Mouse (Mus musculus) cerebellum, adult 9-11 months (tissue): ENCODE results near the gene Itm2b.

ENCODE experiments used
- DNase-seq: peaks from one replicate; pipeline ENCODE4 v3.0.0; 2022

Itm2b gene

DNA sequence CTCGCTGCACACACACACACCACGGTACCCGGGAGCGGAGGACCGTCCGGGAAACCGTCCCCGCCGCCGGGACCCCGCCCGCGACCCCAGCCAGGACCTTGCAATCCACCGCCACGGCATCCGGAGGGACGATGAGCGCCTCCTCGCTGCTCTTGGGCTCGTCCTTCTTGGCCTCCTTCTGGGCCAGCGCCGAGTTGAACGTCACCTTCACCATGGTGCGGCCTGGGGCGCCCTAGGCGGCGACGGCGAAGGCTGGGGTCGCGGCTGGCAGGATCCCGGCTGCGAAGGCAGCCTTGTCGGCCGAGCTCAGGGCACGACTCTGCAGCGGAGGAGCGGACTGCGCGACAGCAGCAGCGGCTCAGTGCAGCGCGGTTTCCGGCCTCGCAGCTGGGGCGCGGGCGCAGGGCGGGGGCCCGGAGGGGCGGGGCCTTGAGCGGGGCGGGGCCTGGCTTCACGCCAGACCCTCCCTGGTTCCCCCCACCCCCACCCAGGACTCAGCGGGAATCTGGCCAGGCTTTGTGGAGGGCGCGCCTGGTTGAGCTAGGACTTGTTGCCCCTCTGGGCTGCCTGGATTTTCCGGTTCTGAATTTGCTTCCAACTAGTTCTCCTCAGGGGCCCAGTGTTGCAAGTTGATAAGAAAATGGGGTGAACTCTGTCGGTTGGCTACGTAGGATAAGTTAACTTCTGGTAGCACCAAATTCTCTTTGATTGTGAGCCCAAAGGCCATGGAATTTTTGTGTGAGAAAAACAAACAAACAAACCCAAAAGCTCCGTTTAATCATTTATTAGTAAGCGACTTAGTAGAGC, at the start of gene Itm2b:
Gene Itm2b, minus strand, starts transcription at position 377 of the 807 bp plus-strand sequence.
- peak; percentile 89 for DNase-seq

DNA sequence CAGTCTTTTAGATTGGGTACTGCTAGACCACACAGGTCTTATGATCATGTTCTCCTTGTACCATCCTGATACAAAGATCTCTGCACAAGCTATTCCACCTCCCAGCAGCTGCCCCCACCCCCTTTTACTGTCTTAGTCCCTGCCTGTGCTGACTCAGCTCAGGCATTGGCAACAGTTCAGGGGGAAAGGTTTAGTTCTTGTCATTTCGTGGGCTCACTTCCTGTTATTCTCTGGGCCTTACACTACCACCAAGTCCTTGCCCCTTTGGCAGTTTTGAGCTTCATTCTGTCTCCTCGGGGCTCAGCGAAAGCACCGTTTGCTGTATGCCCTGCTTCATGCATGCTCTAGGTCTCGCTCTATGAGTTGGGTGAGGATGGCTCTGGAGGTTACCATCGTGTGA, 48.4 kb upstream of the Itm2b start:
- DNase-seq, result no peak

DNA sequence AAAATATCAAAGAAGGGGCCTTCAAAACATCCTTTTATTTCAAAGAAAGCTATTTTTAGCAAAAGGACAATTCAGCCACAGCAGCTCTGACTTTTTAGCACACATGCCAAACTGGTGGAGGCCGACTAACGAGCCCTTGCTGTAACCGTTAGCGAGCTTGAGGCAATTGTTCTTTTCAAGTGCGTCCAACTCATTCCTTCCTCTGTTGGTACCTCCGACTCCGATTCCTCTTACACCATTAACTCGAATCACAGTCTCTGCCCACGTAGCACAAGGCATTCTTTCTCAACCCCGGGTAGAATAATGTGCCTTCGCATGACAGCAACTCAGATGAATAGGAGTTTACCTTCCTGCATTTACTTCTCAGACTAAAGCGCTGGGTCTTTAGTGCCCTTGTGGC, 45.5 kb upstream of the Itm2b start:
- DNase-seq, result no peak

DNA sequence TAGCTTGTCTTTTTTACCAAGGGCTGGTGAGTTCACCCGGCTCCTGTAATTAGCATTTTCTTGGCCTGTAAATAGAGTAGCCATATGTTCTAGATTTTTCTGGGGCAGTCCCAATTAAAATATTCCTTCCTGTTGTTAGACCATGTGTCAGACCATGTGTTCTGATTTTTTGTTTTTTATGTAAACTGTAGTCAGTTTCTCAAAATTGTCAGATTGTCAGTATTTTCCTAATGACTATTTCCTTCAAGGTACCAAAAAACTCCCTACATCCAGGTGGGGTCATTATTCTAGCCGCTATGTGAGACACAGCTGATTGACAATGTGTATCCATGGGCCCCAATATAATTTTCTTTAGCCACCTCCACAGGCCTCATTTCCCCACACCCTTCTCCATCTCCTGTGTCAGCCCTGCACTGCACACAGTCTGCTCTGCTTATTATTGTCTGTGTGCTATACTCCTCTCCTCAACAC, 40.5 kb upstream of the Itm2b start:
- DNase-seq, result peak; percentile 82

DNA sequence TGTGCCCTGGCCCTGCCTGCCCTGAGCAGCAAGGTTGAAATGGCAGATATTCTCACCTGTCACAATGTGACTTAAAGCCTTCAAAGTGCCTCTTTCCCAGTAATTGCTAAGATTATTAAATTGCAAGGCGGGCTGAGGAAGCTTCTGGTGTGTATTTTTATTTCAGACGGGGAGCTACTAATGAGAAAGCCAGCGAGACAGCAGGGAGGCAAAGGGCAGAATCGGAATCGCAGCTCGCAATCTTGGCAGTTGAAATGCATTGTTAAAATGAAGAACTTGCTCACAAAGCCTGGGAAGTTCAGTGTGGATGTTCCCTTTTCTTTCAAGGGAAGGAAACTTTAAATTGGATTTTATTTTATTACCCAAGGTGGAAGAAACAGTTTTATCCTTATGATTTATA, 39.9 kb upstream of the Itm2b start:
- DNase-seq, result peak; percentile 89

DNA sequence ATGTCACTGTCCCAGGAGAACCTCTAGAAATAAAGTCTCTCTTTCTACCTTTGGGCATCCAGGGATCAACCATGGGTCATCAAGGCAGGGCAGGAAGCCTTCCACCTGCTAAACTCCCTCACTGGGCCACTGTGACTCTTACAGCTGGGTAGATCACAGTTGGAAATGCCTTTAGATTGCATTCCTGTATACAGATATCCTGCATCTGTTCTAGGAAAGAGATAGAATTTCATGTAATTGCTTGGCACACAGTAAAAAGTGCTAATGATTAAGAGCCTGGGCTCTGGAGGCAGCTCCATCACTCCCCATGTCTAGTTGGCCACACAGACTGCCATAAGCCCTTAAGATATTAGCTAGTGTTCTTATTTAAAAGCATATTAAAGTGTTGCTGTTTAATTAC, 38.5 kb upstream of the Itm2b start:
- DNase-seq, result no peak

DNA sequence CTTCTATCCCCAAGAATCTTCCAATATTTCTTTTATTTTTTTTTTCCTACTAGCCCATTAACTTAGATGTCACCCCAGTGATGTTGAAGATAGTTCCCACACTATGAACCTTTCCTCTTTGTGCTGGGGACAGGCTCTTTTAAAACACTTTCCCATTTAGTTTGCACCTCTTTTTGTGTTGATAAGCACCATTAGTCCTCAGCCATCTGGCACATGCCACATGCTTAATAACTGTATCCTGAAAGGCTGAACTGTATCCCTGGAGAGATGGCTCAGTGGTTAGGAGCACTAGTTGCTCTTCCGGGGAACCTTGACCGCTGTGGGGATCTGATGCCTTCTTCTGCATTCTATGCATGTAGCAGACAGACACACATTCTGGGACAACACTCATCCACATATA, 37.5 kb upstream of the Itm2b start:
- DNase-seq, result no peak

DNA sequence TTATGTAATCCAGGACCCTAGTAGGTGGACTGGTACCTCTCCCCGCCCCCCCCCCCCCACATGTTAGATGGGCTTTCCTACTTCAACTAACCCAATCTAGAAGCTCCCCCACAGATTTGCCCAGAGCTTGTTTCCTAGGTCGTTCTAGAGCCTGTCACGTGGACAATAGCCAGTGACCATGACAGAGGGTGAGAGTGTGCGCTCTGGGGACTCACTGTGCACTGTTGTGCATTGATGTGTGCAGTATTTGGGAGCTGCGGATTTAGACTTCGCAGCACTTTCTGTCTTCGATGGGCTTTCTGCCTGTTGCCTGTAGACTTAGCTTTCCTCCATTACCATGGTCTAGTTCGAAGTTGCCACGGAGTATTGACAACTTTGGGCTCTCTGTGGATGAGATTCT, 36.5 kb upstream of the Itm2b start:
- DNase-seq, result no peak

DNA sequence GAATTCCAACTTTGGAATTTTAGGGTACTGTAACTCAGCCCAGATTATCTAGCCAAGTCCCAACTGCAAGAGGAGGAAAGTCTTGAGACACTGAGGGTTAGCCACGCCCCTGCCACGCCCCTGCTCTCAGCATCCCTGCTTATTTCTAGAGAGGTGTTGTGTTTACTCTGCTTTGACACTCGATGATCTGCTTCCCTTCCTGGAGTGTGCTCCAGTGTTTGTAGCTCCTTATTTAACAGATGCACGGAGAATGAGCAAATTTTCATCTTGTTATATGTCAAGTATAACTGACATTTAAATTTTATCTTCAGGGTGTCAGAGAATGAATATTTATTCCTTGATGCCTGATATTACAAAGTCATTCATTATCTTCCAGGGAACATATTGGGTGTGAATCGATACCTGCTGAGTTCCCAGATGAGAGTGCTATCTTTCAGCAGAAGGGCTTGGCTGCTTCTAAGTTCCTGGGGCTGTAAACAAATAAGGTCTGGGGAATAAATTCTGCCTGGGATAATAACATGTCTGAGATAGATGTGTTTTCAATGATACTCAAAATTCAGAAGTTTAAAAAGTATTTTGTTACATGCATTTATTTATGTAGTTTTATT, 35.2 kb upstream of the Itm2b start:
- DNase-seq, result peak; percentile 49

DNA sequence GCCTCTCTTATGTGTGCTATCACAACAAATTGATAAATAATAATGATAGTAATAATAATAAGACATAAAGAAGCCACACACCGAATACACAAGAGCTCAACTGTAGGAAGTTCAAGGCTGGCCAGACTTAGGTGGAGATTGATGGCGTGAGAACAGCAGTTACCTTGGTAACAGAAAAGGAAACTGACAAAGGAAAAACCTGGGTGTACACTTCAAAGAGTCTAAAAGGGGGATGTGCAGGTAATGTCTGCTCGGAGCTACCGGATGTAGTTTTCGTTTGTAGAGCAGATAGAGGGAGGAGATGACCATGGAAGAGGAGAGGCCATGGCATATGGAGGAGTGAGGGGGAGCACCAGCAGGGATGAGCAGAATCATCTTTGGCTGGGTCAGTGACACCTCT, 31.4 kb upstream of the Itm2b start:
- DNase-seq, result no peak

DNA sequence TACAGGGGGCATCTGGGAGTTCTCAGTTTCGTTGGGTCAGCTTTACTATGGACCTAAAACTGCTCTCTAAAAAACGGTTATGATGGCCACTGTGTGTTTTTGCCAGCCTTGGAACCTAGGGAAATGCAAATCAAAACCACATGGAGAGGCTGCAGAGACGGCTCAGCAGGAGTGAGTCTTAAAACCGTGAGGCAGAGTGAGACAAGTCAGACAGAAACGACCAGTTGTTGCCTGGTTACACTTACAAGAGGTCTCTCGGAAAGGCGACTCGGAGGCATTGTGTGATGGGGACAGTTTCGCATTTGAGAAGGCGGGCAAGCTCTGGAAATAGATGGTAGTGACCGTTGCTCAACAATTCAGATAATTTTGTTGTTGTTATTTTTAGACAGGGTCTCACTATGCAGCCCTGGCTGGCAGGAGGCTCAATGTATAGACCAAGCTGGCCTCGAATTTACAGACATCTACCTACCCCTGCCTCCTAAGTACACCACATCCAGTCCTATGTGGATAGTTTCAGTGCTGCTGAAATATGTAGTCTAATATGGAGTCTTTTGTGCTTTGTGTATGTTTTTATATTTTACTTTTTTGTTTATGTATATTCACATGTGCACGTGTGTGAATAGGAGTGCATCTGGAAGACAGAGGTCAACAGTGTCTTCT, 30.4 kb upstream of the Itm2b start:
- DNase-seq, result no peak

DNA sequence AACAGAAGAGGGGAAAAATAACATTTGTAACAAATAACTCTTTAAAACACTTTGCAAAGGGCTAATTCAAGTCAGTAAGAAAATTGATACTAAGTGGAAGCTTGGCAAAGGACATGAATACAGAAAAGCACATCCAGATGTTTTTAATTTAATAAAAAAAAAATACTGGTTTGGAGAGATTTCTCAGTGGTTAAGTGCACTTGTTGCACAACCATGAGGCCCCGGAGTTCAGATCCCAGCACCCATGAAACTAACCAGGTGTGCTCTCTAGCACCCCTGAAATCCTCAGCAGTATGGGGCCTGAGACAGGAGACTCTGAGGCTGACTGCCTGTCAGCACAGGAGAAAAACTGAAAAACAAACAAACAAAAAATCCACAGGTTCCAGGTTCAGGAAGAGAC, 26.6 kb upstream of the Itm2b start:
- DNase-seq, result no peak

DNA sequence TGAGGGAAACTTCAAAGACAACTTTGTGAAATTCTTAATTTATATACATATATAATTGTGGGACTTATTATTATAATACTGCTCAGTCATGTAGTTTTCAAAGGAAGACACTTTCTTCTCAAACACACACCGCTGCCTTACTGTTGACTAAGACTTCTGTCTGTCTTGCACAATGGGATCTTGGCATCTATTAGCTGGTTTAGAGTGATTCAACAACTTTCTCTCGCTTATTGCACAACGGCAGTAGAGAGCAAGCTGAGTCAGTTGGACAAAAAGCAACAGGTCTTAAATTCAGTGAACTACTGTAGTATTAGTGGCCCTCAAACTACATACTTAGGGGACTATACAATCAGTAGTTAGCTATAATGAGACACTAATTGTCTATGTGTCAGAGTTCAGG, 25.0 kb upstream of the Itm2b start:
- no peak for DNase-seq

DNA sequence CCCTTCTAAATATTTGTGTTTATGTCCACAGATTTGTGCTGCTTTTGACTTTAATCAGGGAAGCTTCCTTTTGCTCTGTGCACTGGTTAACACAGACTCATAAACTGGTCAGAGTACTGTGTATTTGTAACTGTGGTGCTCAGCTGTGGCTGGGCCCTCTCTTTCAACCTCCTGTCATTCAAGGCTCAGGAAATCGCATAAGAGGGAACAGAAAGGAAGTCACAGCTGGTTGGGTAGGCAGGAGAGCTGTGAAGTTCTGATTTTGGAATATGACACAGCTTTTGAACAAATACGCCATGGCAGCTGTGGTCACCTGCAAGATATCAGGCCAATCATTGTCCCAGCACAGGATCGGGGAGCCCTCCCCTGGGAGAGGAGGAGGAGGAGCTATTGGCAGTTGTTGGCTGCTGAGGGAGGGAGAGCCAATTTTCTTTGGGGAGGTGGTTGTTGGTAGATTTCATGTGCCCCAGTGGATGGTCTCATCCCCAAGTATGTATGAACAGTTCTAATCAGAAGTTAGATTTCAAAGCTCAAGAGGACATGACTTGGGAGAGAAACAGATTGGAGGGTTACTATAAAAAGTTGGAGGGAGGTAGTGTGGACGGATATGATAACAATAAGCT, 23.2 kb upstream of the Itm2b start:
- no peak for DNase-seq

DNA sequence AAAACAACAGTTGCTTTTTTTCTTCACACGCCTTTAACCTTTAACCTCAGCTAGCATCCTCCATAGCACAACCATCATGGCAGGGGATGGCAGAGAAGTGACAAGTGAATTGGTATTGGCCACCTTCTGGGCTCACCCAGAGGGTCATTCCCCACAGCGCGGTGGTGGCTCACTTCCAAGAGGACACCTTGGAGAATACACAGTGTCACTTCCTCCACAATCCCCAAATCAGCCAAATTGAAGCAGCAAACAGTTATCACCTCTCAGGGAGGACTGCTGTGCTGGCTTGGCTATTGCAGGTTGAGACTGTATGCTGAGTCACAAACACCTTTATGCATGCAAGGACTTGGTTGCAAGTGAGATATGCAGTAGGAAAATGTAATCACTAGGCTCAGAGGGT, 18.9 kb upstream of the Itm2b start:
- peak; percentile 40 for DNase-seq

DNA sequence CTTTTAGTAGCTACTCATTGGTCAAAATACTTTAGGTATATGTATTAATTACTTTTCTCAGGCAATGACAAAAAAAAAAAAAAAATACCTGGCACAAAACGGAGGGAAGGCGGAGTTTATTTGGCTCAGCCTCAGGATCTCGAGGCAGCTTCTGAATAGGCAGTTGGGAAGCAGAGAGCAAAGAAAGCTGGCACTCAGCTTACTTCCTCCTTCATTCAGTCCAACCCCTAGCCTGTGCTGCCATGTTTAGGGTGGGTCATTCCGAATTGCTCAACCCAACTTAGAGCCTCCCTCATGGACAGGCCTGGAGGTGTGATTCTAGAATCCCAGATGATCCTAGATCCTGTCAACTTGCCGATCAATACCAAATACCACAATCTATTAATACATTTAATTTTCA, 18.3 kb upstream of the Itm2b start:
- no peak for DNase-seq

DNA sequence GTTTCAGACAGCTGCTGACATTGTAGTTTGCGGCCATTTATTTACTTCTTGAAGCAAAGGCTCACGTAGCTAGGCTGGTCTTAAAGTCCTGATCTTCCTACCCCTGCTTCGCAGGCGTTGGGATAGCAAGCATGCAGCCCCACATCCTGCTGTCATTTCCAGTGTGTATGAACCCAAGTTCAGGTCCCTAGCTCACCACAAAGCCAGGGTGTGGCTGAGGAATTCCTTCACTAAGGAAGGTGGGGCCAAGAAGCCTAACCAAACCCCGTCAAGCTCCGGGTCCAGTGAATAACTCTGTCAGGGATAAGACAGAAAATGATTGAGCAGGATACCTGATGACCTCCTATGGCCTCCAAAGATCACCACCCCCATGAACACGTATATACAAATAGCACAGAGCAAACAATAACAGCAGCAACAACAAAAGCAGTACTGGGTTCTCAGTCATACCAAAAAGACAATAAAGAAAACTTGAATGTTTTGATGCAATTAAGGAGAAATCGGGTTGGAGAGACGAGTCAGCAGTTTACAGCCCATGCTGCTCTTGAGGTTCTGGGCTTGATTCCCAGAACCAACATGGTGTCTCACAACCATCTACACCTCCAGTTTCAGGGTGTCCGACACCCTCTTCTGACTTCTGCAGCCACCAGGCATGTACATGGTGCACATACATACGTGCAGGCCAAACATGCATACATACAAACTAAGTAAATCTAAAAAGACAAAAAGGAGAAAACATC, 17.4 kb upstream of the Itm2b start:
- no peak for DNase-seq

DNA sequence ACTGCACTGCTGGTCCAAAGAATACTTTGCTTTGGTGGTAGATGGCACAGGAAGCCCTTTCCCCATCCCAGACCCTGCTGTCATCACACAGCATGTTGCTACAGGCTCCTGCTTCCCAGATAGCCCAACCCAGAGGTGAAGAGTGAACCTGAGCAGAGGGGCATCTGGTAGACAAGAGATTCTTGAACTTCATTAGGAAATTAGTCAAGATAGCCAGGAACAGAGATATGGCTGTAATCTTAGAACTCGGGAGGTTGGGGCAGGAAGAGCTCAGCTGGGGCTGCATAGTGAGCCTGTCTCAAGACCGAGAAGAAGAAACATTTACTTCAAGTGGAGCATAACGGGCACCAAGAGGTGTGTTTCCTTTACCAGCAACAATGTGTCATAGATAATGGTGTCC, 16.3 kb upstream of the Itm2b start:
- DNase-seq, result no peak

DNA sequence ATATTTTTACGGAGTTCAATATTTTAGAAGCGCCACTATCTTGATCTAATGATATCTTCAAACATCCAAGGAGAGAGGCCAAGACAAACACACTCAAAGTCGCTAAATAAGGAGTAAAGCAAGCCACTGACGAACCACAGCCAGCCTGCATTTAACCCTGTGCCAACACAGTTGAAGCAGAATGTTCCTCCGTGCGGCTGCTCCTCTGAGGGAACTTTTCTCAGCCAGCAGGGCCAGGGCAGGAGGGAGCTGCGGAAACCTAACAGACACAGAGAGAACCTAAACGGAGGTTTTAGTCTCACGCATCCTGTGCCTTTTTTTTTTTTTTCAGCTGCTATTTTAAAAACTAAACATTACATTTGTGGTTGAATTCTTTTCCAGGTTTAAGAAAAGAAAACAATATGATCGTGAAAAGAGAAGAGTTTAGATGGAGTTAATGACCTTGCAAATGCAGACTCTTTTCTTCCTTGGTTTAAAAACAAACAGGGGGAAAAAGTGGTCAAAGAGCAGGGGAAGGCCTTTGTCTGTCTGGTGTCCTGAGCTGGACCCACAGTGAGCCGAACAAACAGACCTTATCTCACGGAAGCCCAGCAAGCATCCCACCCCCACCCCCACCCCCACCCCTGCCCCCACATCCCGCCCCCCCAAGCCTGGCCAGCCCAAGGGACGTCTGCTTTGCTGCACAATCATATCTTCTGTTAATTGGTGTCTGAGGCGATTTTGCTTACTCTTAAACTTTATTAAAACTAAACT, 15.0 kb upstream of the Itm2b start:
- no peak for DNase-seq

DNA sequence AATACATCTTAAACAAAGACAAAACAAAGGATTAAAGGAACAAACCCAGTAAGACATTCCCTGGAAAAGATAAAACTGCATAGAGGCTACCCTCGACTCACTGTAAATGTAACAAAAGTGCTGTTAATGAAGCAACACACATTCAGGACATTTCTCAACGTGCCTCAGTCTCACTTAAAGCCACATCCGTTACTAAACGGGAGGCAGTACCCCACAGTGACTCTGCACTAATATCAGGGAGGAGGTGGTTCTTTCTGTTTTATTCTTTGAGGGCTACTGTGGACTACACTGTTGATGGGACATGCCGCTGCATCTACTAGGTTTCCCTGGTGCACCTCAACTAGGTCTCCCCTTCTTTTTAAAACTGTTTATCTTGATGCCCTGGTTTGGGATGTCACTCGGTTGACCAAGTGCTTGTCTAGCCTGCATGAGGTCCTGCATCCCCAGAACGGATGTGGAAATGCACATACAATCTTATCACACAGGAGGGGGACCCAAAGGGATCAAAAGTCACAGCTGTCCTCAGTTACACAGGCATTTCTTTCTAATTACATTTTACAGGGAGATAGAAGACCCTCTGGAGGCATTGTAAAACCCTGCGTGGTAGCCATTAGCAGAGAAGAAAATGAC, 13.4 kb upstream of the Itm2b start:
- no peak for DNase-seq

DNA sequence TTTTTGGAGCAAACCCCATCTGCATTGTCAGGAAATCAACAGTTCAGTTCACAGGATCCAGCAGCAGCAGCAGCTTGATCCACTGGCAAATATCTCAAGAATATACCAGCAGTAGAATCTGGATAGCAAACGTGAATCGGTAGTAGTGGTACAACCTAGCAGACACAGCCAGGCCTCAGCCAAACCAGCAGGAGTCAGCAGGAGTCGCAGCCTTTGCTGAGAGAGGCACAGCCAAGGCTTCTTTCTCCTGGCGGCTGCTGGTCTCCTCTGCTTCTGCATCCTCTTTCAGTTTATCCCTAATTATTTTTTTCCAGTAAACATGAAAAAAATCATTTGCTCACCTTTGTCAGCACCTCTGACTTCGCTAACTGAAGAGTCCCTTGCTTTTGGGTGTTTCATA, 10.7 kb upstream of the Itm2b start:
- no peak for DNase-seq
